Mouse (Mus musculus) ovary, postnatal 36 days (tissue): Measurements from ENCODE around the gene Srgap3.
"Not testable (repeated sequence)": the region's sequence is repeated elsewhere in the genome, so short reads cannot be mapped to it uniquely, and the experiment has no call there.

ENCODE experiments used
- DNase-seq: peaks from one replicate; pipeline ENCODE4 v3.0.0; 2022; ENCODE audit warnings: low spot score, mixed read lengths

Gene Srgap3

GRCm38 (mm10) chr6:112741766-112742165 is 205.3 kb downstream of the Srgap3 start:
- DNase-seq = no peak

- no peak for DNase-seq
Measured at GRCm38 (mm10) chr6:112739635-112740034, 207.4 kb downstream of the Srgap3 start.

- DNase-seq = no peak
Measured at GRCm38 (mm10) chr6:112738924-112739323, 208.1 kb downstream of the Srgap3 start.

GRCm38 (mm10) chr6:112736471-112736870 is 210.6 kb downstream of the Srgap3 start:
- no peak for DNase-seq

- no peak for DNase-seq
Measured at GRCm38 (mm10) chr6:112735054-112735453, 212.0 kb downstream of the Srgap3 start.

- no peak for DNase-seq
Measured at GRCm38 (mm10) chr6:112733942-112734341, 213.1 kb downstream of the Srgap3 start.

GRCm38 (mm10) chr6:112732434-112732833 is 214.6 kb downstream of the Srgap3 start:
- no peak for DNase-seq

GRCm38 (mm10) chr6:112731386-112731785 is 215.7 kb downstream of the Srgap3 start:
- no peak for DNase-seq

GRCm38 (mm10) chr6:112728760-112729422 is 218.2 kb downstream of the Srgap3 start:
- DNase-seq = peak; percentile 62

GRCm38 (mm10) chr6:112725468-112725867 is 221.6 kb downstream of the Srgap3 start:
- no peak for DNase-seq

- DNase-seq = no peak
Measured at GRCm38 (mm10) chr6:112720409-112721080, 226.5 kb downstream of the Srgap3 start.

- DNase-seq = no peak
Measured at GRCm38 (mm10) chr6:112719983-112720382, 227.1 kb downstream of the Srgap3 start.

- peak; percentile 15 for DNase-seq
Measured at GRCm38 (mm10) chr6:112717168-112717567, 229.9 kb downstream of the Srgap3 start.

GRCm38 (mm10) chr6:112713951-112714350 is 233.1 kb downstream of the Srgap3 start:
- no peak for DNase-seq

GRCm38 (mm10) chr6:112702296-112702695 is 244.8 kb downstream of the Srgap3 start:
- not testable (repeated sequence) for DNase-seq

GRCm38 (mm10) chr6:112700392-112700791 is 246.7 kb downstream of the Srgap3 start:
- DNase-seq = peak; percentile 37

- no peak for DNase-seq
Measured at GRCm38 (mm10) chr6:112699115-112699514, 248.0 kb downstream of the Srgap3 start.

GRCm38 (mm10) chr6:112696056-112696950 is 250.8 kb downstream of the Srgap3 start, which contains the start of gene Rad18:
Gene Rad18, minus strand, starts transcription at chr6:112696686.
- peak; percentile 83 for DNase-seq

GRCm38 (mm10) chr6:112694492-112694891 is 252.6 kb downstream of the Srgap3 start:
- DNase-seq = no peak

GRCm38 (mm10) chr6:112691523-112691922 is 255.5 kb downstream of the Srgap3 start:
- DNase-seq = no peak

GRCm38 (mm10) chr6:112688033-112688432 is 259.0 kb downstream of the Srgap3 start:
- no peak for DNase-seq

GRCm38 (mm10) chr6:112686485-112686884 is 260.6 kb downstream of the Srgap3 start:
- DNase-seq = no peak
